Mouse (Mus musculus) frontal cortex, postnatal 10 days (tissue): ENCODE results near the gene Mob2.

Source experiments
- DNase-seq, 2 experiments: peaks; one replicate each; pipeline ENCODE4 v3.0.0; 2022; ENCODE audit warnings: low spot score in 2 of 2, mixed read lengths in 1 of 2

Gene Mob2

GRCm38 (mm10) chr7:142060931-142061565 is at the start of gene Mob2:
TSS of gene Mob2 (minus strand) at chr7:142061065.
- peak; percentile 71 to 87 for DNase-seq

DNA sequence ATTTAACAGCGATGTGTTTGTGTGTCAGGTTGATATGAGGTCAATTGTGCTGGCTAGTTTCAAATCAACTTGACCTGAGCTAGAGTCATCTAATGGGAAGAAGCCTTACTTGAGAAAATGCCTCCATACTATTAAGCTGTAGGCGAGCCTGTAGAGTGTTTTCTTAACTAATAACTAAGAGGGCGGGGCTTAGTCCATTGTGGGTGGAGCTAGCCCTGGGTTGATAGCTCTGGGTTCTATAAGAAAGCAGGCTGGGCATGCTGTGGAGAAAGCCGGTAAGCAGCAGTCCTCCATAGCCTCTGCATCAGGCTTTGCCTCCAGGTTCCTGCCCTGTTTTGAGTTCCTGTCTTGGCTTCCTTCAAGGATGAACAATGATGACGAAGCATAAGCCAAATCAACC is 43.9 kb upstream of the Mob2 start:
- DNase-seq: no peak

GRCm38 (mm10) chr7:142097776-142098175 is 36.9 kb upstream of the Mob2 start:
- peak in 1 of 2 experiments; percentile 77 for DNase-seq

GRCm38 (mm10) chr7:142096701-142097100 is 35.8 kb upstream of the Mob2 start:
- no peak for DNase-seq

DNA sequence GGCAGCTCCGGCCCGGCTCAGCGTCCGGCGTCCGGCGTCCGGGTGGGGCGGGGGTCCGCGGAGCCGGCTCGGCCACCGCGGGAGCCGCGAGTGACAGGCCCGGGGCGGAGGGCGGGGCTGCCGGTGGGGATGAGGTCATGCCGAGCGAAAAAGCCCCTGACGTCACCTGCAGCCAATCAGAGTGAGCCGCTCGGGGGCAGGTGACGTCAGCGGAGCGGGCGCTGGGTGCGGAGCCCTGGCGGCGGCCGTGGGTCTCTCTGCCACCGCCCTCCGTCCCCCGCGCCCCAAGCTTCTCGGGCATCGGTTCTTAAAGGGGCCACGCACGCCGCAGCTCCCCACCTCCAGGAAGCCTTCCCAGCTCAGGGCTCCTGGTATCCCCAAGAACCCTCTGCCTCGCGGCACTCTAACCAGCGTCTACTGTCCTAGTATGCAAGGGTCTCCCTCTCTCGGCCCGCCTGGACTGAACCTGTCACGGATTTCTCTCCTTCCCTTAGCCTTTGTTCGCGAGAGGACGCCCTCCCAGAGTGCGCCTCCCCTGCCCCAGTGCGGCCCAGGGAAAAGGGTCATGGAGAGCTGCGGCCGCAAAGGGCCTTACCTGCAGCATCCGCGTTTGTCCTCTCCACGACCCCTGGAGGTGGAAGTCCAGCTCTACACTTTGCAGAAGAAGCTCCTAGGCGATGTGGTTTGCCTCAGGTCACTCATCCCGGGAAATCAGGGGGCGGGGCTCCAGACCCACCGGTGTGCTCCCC is 34.5 kb upstream of the Mob2 start, which contains the start of gene Dusp8:
Gene Dusp8, minus strand, starts transcription at position 661 of the 749 bp plus-strand sequence.
- DNase-seq: peak; percentile 88 to 95

GRCm38 (mm10) chr7:142094301-142095143 is 33.7 kb upstream of the Mob2 start:
- DNase-seq: peak; percentile 58 to 69

DNA sequence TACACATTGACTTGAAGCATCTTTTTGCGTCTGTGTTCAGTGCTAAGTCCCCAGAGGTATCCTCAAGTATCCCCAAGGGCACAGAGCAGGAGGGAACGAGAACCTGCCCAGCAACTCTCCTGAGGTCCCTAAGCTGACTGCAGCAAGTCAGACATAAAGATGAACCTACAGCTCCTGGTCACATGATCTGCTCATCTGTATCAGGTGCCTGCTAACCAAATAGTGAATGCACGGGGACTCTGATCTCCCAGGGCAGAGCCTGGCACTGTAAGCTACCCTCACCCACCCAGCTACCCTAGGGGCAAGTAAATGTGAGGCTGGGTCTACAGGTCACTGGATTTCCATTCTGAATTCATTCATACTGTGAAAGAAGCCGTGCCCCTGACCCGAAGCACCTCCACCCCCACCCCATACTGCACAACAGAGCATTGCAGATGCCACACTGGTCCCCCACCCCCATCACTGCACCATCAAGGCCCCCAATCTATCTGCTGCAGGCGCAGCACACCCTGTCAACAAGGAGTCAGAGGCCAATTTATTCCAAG is 32.9 kb upstream of the Mob2 start:
- no peak for DNase-seq

GRCm38 (mm10) chr7:142092991-142093390 is 32.1 kb upstream of the Mob2 start:
- no peak for DNase-seq

- DNase-seq: peak in 1 of 2 experiments; percentile 64
These were observed 31.0 kb upstream of the Mob2 start for GRCm38 (mm10) chr7:142091848-142092247.

GRCm38 (mm10) chr7:142089648-142090447 is 29.0 kb upstream of the Mob2 start:
- no peak for DNase-seq

DNA sequence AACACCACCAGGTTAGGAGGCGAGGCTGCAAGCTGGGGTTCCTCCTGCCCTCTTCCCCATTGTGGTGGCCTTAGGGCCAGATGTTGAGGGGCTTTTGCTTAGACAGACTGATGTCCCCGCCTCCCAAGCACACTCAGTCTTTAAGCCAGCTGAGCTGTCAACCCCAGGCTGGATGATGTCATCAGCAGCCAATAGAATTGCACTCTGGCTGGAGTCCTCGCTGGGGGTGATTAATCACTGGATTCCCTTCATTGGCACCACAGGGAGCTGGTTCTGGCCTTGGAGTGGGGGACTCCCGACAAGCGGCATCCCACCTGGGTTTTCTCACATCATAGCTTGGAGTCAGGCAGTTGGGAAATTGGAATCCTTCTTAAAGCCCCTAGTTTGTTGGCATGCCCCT is 28.0 kb upstream of the Mob2 start:
- DNase-seq: no peak

DNA sequence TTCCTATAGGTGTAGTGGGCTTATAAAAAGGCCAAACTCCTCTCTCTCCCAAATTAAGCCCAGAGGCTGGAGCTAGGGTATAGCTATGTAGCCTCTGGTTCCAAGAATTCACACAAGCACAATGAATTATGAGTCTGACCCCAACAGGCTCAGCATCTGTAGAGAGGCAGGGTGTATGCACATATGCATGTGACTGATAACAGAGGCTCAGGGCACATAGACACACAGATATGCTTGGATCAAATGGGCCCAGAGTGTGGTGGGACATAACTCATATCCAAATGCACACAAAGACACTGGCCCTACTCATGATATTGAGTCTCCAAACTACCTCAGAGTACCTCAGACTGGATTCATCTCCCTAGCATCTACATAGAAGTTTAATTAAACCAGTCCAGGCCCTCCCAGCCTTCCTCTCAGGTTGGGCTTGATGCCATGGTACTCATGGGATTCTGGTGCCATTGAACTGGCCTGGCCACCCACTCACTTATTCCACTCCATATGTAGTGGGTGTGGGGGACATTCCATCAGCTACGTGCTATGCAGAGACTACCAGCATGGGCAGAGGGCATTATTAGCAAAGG is 26.3 kb upstream of the Mob2 start:
- no peak for DNase-seq

DNA sequence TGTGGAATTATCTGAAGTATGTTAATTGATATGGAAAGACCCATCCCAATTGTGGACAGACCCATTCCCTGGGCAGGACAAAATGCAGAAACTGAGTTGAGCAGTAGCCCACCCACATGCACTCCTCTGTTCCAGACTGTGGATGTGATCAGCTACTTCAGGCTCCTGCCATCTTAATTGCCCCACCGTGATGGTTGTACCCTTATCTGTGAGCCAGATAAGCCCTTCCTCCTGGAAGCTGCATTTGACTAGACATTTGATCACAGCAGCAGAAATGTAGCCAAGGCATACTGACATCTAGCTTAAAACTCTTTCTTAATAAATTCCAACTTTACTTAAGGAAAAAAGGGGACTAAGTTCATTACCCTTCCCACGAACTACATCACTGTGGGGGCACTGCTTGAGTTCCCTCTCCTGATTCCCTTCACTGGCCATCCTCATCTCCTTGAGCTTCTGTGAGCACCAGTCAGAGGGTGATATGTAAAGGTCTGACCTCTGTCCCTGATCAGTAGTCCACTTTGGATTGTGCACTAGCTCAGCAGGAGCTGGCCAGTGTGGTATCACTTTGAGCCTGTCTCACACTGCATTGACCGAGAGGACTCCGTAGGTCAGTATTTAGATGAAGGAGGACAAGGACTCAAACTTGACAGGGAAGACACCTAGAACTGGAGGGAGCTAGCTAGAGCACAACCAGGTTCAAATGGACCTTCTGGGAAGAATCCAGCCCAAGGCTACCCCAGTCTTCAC is 25.5 kb upstream of the Mob2 start:
- no peak for DNase-seq

DNA sequence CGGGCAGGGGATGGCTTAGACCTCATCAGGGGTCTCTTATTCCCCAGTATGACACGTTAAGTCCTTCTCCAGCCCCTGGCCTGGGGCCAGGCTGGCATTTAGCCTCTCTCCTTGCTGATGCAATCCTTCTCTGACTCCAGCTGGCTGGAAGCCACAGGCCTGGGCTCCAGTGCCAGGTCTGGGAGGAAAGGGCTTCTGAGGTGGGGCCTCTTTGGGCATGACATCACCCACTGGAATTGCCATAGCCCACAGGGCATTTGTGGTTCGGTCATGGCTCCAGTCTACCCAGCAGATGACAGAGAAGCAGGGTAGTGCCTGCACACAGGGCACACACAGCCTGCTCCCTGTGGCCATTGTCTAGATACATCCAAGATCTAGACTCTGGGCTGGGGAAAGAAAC is 24.0 kb upstream of the Mob2 start:
- DNase-seq: peak in 1 of 2 experiments; percentile 66

DNA sequence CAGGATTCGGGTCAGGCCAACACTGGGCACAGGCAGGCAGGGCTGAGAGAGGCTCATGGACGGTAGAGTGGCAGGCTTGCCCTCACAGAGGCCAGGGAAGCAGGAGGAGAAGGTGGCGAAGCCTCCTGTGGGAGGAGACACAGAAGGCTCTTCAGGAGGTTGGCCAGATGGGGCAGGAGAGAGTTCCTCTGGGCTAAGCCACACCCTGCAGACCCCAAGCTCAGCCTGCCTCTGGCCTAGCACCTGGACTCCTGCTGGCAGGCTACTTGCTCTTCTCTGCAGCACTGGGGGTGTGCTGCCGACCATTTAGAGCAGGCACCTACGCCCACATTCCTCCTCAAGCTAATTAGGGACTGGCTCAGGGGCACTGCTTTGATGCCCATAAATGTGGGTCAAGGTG is 23.5 kb upstream of the Mob2 start:
- DNase-seq: no peak

- DNase-seq: no peak
These were observed 22.9 kb upstream of the Mob2 start for GRCm38 (mm10) chr7:142083588-142084317.

GRCm38 (mm10) chr7:142082607-142083006 is 21.7 kb upstream of the Mob2 start:
- no peak for DNase-seq

GRCm38 (mm10) chr7:142082179-142082578 is 21.3 kb upstream of the Mob2 start:
- no peak for DNase-seq

DNA sequence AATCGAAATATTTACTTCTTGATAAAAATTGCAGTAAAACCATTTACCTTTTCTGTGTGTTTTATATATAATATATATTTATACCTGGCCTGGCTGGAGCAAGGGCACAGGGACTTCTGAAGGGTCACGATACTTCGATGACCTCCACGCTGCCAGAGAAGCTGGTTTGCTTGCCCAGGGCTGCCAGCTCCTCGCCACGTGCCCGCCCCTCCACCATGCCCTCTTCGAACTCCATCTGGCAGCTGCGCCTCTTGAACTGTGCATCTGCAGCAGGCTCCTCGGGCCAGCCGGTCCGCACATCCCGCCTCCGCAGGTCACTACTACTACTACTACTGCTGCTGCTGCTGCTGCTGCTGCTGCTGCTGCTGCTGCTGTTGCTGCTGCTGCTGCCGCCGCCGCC is 20.9 kb upstream of the Mob2 start:
- no peak for DNase-seq
